Mouse (Mus musculus) monocyte, adult 2 months (primary cell): ENCODE data around the gene Sarm1.

Source experiments
- DNase-seq, 2 experiments: peaks; one replicate each; pipeline ENCODE4 v3.0.0; 2022; ENCODE audit warnings: low spot score in 2 of 2, low read depth in 1 of 2

Gene Sarm1

GRCm38 (mm10) chr11:78465116-78465515 lies 32.4 kb downstream of the Sarm1 start:
- no peak for DNase-seq

- DNase-seq: no peak
These were observed 34.1 kb downstream of the Sarm1 start for GRCm38 (mm10) chr11:78463286-78464036.

GRCm38 (mm10) chr11:78462669-78463068 lies 34.9 kb downstream of the Sarm1 start:
- DNase-seq: no peak

- no peak for DNase-seq
These were observed 35.7 kb downstream of the Sarm1 start for GRCm38 (mm10) chr11:78461894-78462293.

GRCm38 (mm10) chr11:78458740-78459139 lies 38.8 kb downstream of the Sarm1 start:
- DNase-seq: no peak

GRCm38 (mm10) chr11:78455308-78455707 lies 42.2 kb downstream of the Sarm1 start:
- DNase-seq: peak in 1 of 2 experiments; percentile 26

- DNase-seq: no peak
These were observed 43.3 kb downstream of the Sarm1 start for GRCm38 (mm10) chr11:78454276-78454675.

- peak in 1 of 2 experiments; percentile 63 for DNase-seq
These were observed 43.9 kb downstream of the Sarm1 start for GRCm38 (mm10) chr11:78453675-78454074.

- no peak for DNase-seq
These were observed 47.2 kb downstream of the Sarm1 start for GRCm38 (mm10) chr11:78450337-78450736.

- no peak for DNase-seq
These were observed 49.3 kb downstream of the Sarm1 start for GRCm38 (mm10) chr11:78448242-78448641.

- DNase-seq: no peak
These were observed 50.4 kb downstream of the Sarm1 start for GRCm38 (mm10) chr11:78447168-78447567.

GRCm38 (mm10) chr11:78443115-78443514 lies 54.4 kb downstream of the Sarm1 start:
- DNase-seq: no peak

- no peak for DNase-seq
These were observed 59.1 kb downstream of the Sarm1 start for GRCm38 (mm10) chr11:78438399-78438930.

- no peak for DNase-seq
These were observed 60.4 kb downstream of the Sarm1 start for GRCm38 (mm10) chr11:78437182-78437581.

GRCm38 (mm10) chr11:78435776-78436349 lies 61.7 kb downstream of the Sarm1 start:
- DNase-seq: peak in 1 of 2 experiments; percentile 28

- no peak for DNase-seq
These were observed 63.5 kb downstream of the Sarm1 start for GRCm38 (mm10) chr11:78434052-78434451.

GRCm38 (mm10) chr11:78431176-78431575 lies 66.4 kb downstream of the Sarm1 start:
- DNase-seq: no peak

GRCm38 (mm10) chr11:78430195-78430878 lies 67.2 kb downstream of the Sarm1 start:
- DNase-seq: no peak

GRCm38 (mm10) chr11:78428309-78428708 lies 69.2 kb downstream of the Sarm1 start:
- DNase-seq: no peak

- no peak for DNase-seq
These were observed 69.9 kb downstream of the Sarm1 start for GRCm38 (mm10) chr11:78427655-78428054.

GRCm38 (mm10) chr11:78425572-78425971 lies 72.0 kb downstream of the Sarm1 start:
- no peak for DNase-seq

- DNase-seq: no peak
These were observed 73.2 kb downstream of the Sarm1 start for GRCm38 (mm10) chr11:78424352-78424751.
